Mouse (Mus musculus) adrenal gland, adult (tissue): Measurements from ENCODE around the gene Rnase10.
"Not testable (repeated sequence)": the region's sequence is repeated elsewhere in the genome, so short reads cannot be mapped to it uniquely, and the experiment has no call there.

Experiments used
- DNase-seq, 2 experiments: peaks; one replicate each; pipeline ENCODE4 v3.0.0; 2022 to 2023; ENCODE audit warnings: low spot score in 1 of 2; ENCODE audit not compliant: inconsistent age in 2 of 2

Rnase10 gene

DNA sequence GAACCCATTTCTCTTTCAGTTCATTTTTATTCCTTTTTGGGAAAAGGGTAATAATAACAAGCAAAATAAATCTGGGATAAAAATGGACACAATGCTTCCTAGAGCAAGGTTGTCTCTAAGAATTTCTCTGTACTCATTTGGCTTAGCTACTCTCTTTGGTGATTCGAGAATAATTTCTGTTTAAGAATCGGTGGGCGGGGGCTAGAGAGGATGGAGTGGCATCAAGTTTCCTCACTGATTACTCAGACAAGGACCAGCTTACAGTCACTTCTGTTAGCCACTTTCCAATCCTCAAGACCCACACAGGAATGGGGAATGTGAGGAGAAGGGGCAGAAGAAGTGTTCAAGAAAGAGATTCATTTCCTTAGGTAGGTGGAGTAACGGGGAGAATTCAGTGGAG lies 1.2 kb downstream of the Rnase10 start:
- no peak for DNase-seq

DNA sequence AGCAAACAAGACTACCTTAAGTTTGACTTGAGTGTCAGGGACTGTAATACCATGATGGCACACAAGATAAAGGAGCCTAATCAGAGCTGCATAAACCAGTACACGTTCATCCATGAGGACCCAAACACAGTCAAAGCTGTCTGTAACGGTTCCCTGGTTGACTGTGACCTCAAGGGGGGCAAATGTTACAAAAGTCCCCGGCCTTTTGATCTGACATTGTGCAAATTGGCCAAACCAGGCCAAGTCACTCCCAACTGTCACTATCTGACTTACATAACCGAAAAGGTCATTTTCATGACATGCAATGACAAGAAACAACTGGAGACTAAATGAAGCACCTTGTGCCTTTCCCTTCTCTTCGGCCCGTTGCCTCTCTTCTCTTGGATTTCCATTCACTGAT lies 2.0 kb downstream of the Rnase10 start:
- DNase-seq, result peak in 1 of 2 experiments; percentile 68

- DNase-seq, result not testable (repeated sequence)
Measured at GRCm38 (mm10) chr14:51014724-51015123, 7.2 kb downstream of the Rnase10 start.

- DNase-seq, result no peak
Measured at GRCm38 (mm10) chr14:51015780-51016179, 8.2 kb downstream of the Rnase10 start.

- DNase-seq, result peak in 1 of 2 experiments; percentile 56
Measured at GRCm38 (mm10) chr14:51017256-51017655, 9.7 kb downstream of the Rnase10 start.

- DNase-seq, result no peak
Measured at GRCm38 (mm10) chr14:51023457-51023856, 15.9 kb downstream of the Rnase10 start.

DNA sequence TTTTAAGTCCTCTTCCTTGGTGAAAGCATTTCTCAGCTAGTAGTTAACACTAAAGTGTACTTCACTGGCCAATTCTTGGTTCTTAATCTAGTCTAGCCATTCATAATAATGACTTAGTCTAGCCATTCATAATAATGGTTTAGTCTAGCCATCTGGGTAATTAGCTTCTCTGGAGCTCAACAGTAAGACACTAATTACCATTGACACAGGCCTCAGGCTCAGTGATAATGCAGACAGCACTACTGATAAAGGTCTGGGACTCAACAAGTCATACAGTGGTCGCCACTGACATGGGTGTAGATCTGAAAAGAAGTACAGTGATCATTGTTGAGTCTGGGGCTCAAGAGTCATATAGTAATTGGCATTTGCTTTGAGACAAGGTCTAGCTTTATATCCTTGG lies 17.3 kb downstream of the Rnase10 start:
- no peak for DNase-seq

DNA sequence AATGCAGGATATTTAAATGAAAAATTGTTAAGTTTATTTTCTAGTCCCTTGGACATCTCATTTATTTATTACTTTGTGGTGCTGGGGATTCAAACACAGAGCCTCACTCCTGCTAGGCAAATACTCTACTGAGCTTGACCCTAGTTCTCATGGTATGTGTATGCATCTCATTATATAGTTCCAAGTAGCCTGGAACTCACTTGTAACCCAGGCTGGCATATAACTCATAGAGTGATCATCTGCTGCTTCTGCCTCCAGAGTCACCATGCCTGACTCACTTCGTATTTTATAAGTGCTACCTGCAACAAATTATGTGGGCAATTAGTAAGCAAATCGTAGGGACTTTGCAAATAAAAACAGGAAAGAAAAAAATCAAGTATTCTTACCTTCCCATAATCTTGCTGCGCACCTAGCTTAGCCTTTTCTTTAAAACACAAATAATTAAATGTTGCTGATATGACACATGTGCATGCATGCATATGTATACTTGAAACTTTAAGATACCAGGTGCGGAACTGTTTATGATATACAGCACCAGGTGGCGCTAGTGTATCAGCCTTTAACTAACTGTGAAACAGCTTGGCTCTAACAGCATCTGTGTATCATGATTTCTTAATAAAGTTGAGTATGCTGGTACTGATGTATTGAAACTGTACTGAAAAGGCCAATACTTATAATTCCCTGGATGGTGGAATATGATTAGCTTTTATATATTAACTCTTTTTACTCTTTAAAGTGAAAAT lies 19.0 kb downstream of the Rnase10 start:
- peak; percentile 57 to 90 for DNase-seq

- DNase-seq, result no peak
Measured at GRCm38 (mm10) chr14:51027387-51028155, 20.0 kb downstream of the Rnase10 start.

DNA sequence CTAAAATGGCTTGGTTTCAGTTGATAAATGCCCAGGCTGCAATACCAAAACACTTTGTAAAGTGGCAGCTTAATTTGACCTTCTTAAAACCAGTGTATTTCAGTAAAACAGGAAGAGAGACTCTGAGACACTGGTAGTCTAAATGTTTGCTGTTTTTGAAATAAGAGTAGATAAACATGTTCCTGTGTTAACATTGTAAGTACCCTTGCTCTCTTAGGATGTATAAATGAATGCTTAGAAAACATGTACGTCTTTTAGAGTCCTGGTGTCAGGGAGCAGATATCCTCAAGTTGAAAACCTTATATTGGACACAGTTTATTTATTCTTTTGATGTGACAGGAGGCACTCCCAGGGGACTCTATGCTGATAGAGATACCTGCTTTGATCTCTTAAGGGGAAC lies 27.7 kb downstream of the Rnase10 start:
- no peak for DNase-seq

GRCm38 (mm10) chr14:51036214-51036613 lies 28.7 kb downstream of the Rnase10 start:
- no peak for DNase-seq

DNA sequence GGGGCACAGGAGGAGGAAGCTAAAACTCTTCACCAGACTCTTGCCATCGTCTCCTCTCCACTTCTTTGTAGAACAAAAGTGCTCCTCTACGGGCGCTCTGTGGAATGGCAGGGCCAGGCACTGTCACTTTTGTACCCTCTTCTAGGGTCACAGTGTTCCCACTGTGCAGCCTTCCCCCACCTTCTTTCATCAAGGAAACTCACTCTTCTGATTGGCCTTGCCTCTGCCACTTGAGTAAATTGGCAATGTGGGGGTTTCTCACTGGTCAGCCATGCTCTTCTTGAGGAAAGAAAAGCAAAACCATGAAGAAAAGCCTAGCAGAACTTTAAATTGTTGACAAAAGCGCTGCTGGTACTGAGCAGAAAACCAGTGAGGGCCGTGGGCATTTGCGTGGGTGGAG lies 34.2 kb downstream of the Rnase10 start, which contains the start of gene Rnase9:
Gene Rnase9 (minus strand): TSS at position 101 of the 400 bp plus-strand sequence.
- no peak for DNase-seq

- DNase-seq, result no peak
Measured at GRCm38 (mm10) chr14:51047846-51048245, 40.3 kb downstream of the Rnase10 start.

GRCm38 (mm10) chr14:51050063-51050462 lies 42.5 kb downstream of the Rnase10 start, which contains the start of gene Rnase11:
TSS of gene Rnase11 (minus strand) at chr14:51050163.
- no peak for DNase-seq

GRCm38 (mm10) chr14:51051941-51052340 lies 44.4 kb downstream of the Rnase10 start:
- no peak for DNase-seq

DNA sequence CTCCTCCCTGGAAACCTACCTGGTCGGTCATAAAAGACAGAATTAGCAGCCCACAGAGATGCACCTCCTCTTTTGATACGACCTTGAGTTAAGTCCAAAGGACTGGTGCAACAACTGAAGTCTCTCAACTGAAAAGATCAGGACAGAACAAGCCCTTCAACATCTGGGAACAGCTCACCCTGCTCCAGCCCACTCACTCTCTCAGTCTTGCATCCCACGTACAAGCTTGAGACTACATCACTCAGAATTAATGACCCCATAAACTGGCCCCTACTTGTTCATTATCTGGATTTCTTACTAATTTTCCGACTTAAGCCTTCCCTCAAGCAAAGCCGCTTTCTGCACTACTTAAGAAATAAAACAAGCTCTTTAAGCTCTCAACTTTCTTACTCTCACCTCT lies 45.6 kb downstream of the Rnase10 start:
- DNase-seq, result no peak

DNA sequence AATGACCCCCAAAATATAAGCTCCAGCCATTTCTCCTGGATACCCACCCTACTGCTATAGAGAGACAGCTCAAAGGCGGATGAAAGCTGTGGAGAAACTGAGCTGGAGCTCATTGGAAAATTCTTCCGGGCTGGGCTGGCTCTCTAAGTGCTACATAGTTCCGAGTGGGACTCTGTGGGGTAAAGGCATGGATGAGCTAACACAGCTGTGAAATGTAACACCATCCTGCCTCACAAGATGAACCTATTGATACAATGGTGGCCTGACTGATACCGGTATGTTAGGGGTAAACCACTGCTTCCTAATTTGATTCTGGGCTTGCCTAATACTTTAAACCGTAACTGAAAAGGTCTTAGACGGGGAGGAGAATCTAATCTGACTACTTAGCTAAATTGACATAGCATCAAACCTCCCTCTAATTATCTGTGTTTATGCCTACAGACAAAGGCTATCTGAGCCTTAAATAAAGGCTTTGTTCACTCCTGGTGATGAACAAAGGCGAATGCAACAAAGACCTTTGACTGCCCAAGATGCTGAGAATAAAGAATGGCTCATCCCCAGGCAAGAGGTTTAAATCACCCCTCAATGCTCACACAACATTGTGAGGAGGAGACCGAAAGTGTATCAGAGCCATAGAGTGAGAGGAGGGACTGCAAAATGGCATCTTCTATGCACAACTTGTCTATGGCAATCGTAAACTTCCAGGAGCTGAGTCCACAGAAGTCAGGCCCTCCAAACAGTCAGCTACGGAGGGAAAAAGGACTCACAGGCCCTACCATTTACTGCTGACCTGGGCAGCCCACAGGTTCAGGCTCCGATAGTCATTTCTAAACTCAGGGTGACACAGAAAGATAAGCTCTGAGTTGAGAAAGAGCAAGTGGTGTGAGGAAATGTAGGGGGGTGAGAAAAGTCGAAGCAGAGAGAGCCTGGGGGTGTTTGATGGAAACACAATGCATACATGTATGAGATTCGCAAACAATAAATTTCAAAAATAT lies 47.0 kb downstream of the Rnase10 start:
- DNase-seq, result no peak

GRCm38 (mm10) chr14:51057401-51057831 lies 49.9 kb downstream of the Rnase10 start, which contains the start of gene Rnase12:
TSS of gene Rnase12 (minus strand) at chr14:51057661.
- DNase-seq, result no peak
